8 mouse cellular contexts compared by ENCODE assay signal in the genomic region with DNA sequence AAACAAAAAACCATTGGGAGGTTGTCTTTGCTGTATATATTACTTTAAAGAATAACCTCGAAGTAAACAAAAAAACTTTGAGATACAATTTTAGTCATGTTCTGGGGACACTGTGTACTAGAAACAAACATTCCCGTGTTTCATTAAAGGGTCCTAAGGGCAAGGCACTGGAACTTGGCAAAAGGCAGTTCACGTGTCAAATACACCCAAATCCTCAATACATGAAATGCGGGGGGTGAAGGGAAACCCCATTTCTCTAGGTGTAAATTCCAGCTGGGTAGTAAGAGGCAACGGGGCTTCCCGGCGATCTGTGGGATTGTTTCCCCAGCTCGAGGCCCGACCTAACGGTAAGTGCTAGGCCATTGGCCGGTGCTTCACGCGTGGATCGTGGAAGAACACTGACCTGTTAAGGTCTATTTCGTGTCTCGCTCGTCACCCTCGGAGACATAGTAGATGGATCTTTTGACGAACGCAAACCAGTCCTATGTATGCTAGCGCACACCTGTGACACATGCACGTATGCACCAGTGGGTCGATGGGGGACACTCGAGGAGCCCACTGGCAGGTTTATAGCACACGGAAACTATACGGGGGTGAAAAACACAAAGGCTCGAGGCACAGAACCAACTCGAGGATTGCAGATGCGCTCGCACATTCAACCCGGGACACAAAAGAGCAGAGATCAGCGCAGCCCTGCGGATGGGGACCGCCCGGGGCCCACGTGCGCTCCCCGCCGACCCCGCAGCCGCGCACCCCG. TPM values are rescaled to one million over a fixed set of nuclear protein-coding genes. Genes with fewer than 3 reads are reported as not detected.
A peak's percentile ranks its signal among the peaks of the same experiment; 100 is the strongest.
DNase-seq lines count a peak whose midpoint lies in the region; ATAC-seq and TF ChIP-seq lines count a peak whose summit lies in the region.

No protein-coding gene starts in this region.

- 0 out of 2 replicates have a peak, but pooled peaks cover 5% of the 10 kb centered on the region for H3K27me3 ChIP-seq in midbrain, embryonic 10.5 days (ENCODE audit: low read depth, poor library complexity, severe bottlenecking)
- no peaks in the 10 kb centered on the region for H3K27me3 ChIP-seq in spleen, adult 2 months (ENCODE audit: control insufficient read depth, insufficient read depth, low read length)

- peak; percentile 32 for DNase-seq in retina, embryonic 14.5 days (ENCODE audit: low spot score)
- no peak for DNase-seq in retina, postnatal 1 day
- peak; percentile 50 for DNase-seq in cerebellum, adult 9-10 months
- peak; percentile 78 for DNase-seq in induced T-regulatory cell, adult 2 months (ENCODE audit: low read depth)
- peak; percentile 39 to 61 for DNase-seq in left cerebral cortex, postnatal 36 days (ENCODE audit: low spot score in 2 of 2)
- peak; percentile 36 for DNase-seq in midbrain, embryonic 10.5 days (ENCODE audit: low spot score)
- peak; percentile 22 to 25 for DNase-seq in spleen, adult 2 months (ENCODE audit: low read depth in 1 of 2, low spot score in 2 of 2)

- H3K36me3 ChIP-seq in midbrain, embryonic 10.5 days: no peaks in the 10 kb centered on the region
- no peaks in the 10 kb centered on the region for H3K36me3 ChIP-seq in spleen, adult 2 months (ENCODE audit: control insufficient read depth, insufficient read depth, low read length)

- peak; percentile 67 for ATAC-seq in frontal cortex, adult (ENCODE audit: low TSS enrichment)

- peaks cover 26% of the 10 kb centered on the region for H3K4me1 ChIP-seq in midbrain, embryonic 10.5 days
- H3K4me1 ChIP-seq in spleen, adult 2 months (ENCODE audit: control insufficient read depth, insufficient read depth, insufficient read length): peaks cover 16% of the 10 kb centered on the region; the same call in 1 of the 2 replicates

- WGBS in midbrain, embryonic 10.5 days: 15% methylated on average over 43 of the region's 43 CpGs
- WGBS in spleen, adult 2 months: 7% methylated on average over 43 of the region's 43 CpGs

- no peak for TF ChIP-seq CTCF in spleen, adult 2 months (IDR thresholded peaks at IDR 0.05; ENCODE audit: extremely low read depth, insufficient read depth, insufficient read length, insufficient replicate concordance)

- no peak for TF ChIP-seq POLR2A in spleen, adult 2 months (IDR thresholded peaks at IDR 0.05; ENCODE audit: low read depth, low read length)

- H3K27ac ChIP-seq in midbrain, embryonic 10.5 days (replicated peaks): peak overlapping the region; percentile 98
- H3K27ac ChIP-seq in spleen, adult 2 months (ENCODE audit: insufficient read depth, low read length): peak overlapping the region; percentile 93

- intact Hi-C loops in left cerebral cortex, postnatal 36 days (cut with DNase I): loop anchor here (2.0 kb wide), 1 partner anchor 49 kb away; no protein-coding TSS in a partner anchor

- no peaks in the 10 kb centered on the region for H3K9me3 ChIP-seq in midbrain, embryonic 10.5 days (replicated peaks)

- peak overlapping the region; percentile 92 for H3K4me3 ChIP-seq in midbrain, embryonic 10.5 days
- H3K4me3 ChIP-seq in spleen, adult 2 months (ENCODE audit: extremely low read depth, insufficient read depth, insufficient read length): peak overlapping the region; percentile 91

RNA-seq across cellular contexts. Expression of a gene that starts 1.0 kb away (rescaled TPM):
- 10 to 100 TPM; 35.3 to 46.0 TPM for total RNA-seq in left cerebral cortex, postnatal 36 days (2021)
- 14.2 and 16.6 TPM in 2 replicates for polyA plus RNA-seq in midbrain, embryonic 10.5 days (2016; fragmentation: Nextera tagmentation; extraction: Ambion mirVana)
- 13.5 and 14.4 TPM in 2 replicates for polyA plus RNA-seq in spleen, adult 2 months (2012; rRNA removed)
